ENCODE assay signal across 8 mouse cellular contexts in genomic region chr1:54690291-54690965, GRCm38 (mm10).
DNase-seq lines count a peak whose midpoint lies in the region; ATAC-seq and TF ChIP-seq lines count a peak whose summit lies in the region.

No protein-coding gene starts in this region.

- H3K9ac ChIP-seq in hindbrain, embryonic 13.5 days, result no peak overlapping the region; the same call in 1 of the 2 replicates
- H3K9ac ChIP-seq in hindbrain, embryonic 11.5 days (ENCODE audit: low read depth, low read length), result no peak overlapping the region
- no peak overlapping the region for H3K9ac ChIP-seq in heart, embryonic 15.5 days

- peaks cover 8% of the 10 kb centered on the region; the same call in 1 of the 2 replicates for H3K36me3 ChIP-seq in hindbrain, embryonic 13.5 days
- H3K36me3 ChIP-seq in hindbrain, embryonic 11.5 days (ENCODE audit: control insufficient read depth, insufficient read depth, low read length), result no peaks in the 10 kb centered on the region
- no peaks in the 10 kb centered on the region for H3K36me3 ChIP-seq in heart, embryonic 15.5 days

- no peaks in the 10 kb centered on the region for H3K27me3 ChIP-seq in hindbrain, embryonic 13.5 days
- no peaks in the 10 kb centered on the region for H3K27me3 ChIP-seq in hindbrain, embryonic 11.5 days (ENCODE audit: control insufficient read depth, insufficient read depth, low read length)
- H3K27me3 ChIP-seq in heart, embryonic 15.5 days, result no peaks in the 10 kb centered on the region

- peak overlapping the region; percentile 82 for H3K27ac ChIP-seq in hindbrain, embryonic 13.5 days
- no peak overlapping the region for H3K27ac ChIP-seq in hindbrain, embryonic 11.5 days (ENCODE audit: low read depth, low read length)
- H3K27ac ChIP-seq in heart, embryonic 15.5 days, result peak overlapping the region; percentile 54; the same call in 1 of the 2 replicates

- ATAC-seq in hindbrain, embryonic 13.5 days (ENCODE audit: low FRiP score), result peak; percentile 82
- ATAC-seq in hindbrain, embryonic 11.5 days (ENCODE audit: low FRiP score), result no peak
- ATAC-seq in heart, embryonic 15.5 days (replicated peaks; ENCODE audit: insufficient number of reproducible peaks, insufficient read depth, low FRiP score, low read depth), result peak; percentile 75; the same call in 1 of the 2 replicates

- H3K4me3 ChIP-seq in hindbrain, embryonic 13.5 days, result no peak overlapping the region
- no peak overlapping the region for H3K4me3 ChIP-seq in hindbrain, embryonic 11.5 days (ENCODE audit: low read depth, low read length)
- peak overlapping the region; percentile 20 for H3K4me3 ChIP-seq in heart, embryonic 15.5 days

- TF ChIP-seq POLR2A in brain, embryonic 14.5 days (IDR thresholded peaks at IDR 0.05; ENCODE audit: borderline replicate concordance, extremely low read depth, insufficient read depth, insufficient read length, poor library complexity, severe bottlenecking), result no peak

- peak overlapping the region; percentile 25 for H3K4me2 ChIP-seq in hindbrain, embryonic 13.5 days
- no peak overlapping the region for H3K4me2 ChIP-seq in hindbrain, embryonic 11.5 days (replicated peaks; ENCODE audit: low read depth, low read length)
- peak overlapping the region; percentile 55 for H3K4me2 ChIP-seq in heart, embryonic 15.5 days

- no peak for DNase-seq in hindbrain, embryonic 11.5 days (ENCODE audit: low spot score)
- DNase-seq in brain, embryonic 14.5 days (ENCODE audit: low read depth), result peak; percentile 90
- peak; percentile 61 for DNase-seq in lung, postnatal 36 days
- DNase-seq in urinary bladder, adult 2 months (ENCODE audit: low spot score), result no peak
- no peak for DNase-seq in thymus, postnatal 4 days
- DNase-seq in yolk sac, embryonic 10.5 days (ENCODE audit: low spot score), result no peak

- H3K4me1 ChIP-seq in hindbrain, embryonic 13.5 days (replicated peaks), result peaks cover 6% of the 10 kb centered on the region; the same call in 1 of the 2 replicates
- no peaks in the 10 kb centered on the region for H3K4me1 ChIP-seq in hindbrain, embryonic 11.5 days (replicated peaks; ENCODE audit: control insufficient read depth, insufficient read depth, low read length)
- peaks cover 10% of the 10 kb centered on the region for H3K4me1 ChIP-seq in heart, embryonic 15.5 days (replicated peaks)

- WGBS in hindbrain, embryonic 13.5 days, result 55% methylated on average over 13 of the region's 13 CpGs
- WGBS in hindbrain, embryonic 11.5 days, result 79% methylated on average over 13 of the region's 13 CpGs
- WGBS in heart, embryonic 15.5 days, result 34% methylated on average over 13 of the region's 13 CpGs

- H3K9me3 ChIP-seq in hindbrain, embryonic 13.5 days, result 0 out of 2 replicates have a peak, but pooled peaks cover 4% of the 10 kb centered on the region
- no peaks in the 10 kb centered on the region for H3K9me3 ChIP-seq in hindbrain, embryonic 11.5 days (ENCODE audit: control insufficient read depth, low read length)
- H3K9me3 ChIP-seq in heart, embryonic 15.5 days (replicated peaks), result no peaks in the 10 kb centered on the region

- TF ChIP-seq CTCF in brain, embryonic 14.5 days (IDR thresholded peaks at IDR 0.05; ENCODE audit: borderline replicate concordance, extremely low read depth, insufficient read depth, insufficient read length), result no peak

Comparison
In these comparisons a context has a peak if more than half of its experiments do, and no peak if none do; other contexts are left out.
1. DNase-seq: peak in brain, embryonic 14.5 days (single experiment) and lung, postnatal 36 days (single experiment); none in hindbrain, embryonic 11.5 days (single experiment), urinary bladder, adult 2 months (single experiment), thymus, postnatal 4 days (single experiment) and yolk sac, embryonic 10.5 days (single experiment).